Mouse (Mus musculus) ovary, postnatal 14 days (tissue): ENCODE results near the gene Pola2.

Experiments used
- DNase-seq: peaks from one replicate; pipeline ENCODE4 v3.0.0; 2022; ENCODE audit warnings: low spot score

Gene Pola2

DNA sequence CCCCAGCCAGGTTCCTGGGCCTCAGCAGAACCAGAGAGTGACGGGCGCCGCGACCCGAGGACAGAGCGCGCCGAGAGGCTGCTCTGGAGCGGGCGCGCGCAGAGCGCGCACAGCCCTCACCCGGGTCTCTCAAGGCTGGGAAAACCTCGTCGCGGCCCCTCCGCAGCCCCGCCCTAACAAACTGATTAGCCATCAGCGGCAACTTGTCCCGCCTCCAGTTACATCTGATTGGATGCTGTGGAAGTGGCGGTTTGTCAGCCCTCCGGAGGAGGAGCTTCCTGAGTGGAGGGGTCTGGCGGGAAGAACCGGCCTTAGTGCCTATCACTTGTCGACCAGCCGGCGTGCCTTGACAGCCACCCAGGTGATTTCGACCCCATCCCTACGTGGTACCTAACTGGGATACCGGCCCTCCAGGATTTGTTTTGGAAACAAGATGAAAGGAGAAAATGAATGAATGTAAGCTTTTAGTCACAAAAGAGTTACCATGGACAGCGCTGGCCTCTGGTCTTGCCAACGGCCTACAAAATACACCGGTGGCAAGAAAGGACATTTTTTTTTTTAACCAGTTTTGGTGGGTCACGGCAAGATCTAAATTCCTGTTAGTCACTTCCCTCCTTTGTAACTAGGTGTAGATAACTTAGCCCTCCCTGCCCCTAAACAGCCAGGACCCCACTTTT, 69.9 kb downstream of the Pola2 start, which contains the start of gene Tigd3:
Gene Tigd3, minus strand, starts transcription at position 148 of the 677 bp plus-strand sequence.
- DNase-seq, result peak; percentile 86

DNA sequence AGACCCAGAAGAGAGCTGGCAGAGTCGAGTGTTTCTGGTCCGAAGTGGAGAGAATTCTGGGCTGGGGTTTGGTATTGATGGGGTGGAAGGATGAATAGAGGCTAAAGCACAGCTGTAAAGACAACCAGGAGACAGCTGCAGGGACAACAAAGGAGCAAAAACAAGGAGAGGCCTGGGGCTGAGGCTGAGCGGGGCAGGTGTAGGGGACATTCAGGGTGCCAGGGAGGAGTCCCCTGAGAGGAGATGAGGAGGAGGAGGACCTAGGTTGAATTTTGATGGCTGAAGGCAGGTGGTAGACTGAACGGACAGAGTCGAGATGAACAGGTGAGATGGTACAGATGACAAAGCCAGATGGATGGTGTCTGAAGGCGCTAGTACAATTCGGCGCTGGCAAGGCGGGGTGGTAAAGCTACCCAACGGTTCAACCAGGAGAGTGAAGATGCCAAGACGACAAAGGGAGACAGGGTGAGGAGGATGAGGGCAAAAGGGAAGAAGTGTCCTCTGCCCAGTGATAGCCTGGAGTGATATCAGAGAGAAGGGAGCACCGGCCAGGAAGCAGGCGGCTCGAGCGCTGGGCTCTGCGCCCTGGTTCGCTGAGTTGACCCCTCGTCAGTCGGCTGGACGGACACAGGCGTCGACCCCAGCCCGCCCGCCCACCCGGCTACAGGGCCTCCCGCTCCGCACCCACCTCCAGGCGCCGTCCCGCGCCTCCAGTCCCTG, 70.6 kb downstream of the Pola2 start:
- no peak for DNase-seq

DNA sequence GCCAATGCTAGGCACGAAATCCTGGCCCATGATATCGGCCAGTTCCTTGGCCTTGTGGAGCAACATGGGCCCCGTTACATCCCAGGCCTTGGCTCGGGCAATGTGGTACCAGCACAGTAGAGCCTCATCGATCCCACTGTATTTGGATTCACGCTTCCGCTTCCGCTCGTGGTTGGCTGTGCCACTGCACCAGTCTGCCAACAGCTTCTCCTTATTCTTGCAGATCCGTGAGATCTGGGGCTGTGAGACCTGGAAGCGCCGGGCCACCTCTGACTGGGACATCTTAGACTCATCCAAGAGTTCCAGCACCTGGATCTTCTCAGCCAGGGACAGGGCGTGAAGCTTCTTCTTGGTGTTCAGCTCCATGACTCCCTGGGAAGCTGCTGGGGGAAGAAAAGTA, 71.3 kb downstream of the Pola2 start:
- no peak for DNase-seq

DNA sequence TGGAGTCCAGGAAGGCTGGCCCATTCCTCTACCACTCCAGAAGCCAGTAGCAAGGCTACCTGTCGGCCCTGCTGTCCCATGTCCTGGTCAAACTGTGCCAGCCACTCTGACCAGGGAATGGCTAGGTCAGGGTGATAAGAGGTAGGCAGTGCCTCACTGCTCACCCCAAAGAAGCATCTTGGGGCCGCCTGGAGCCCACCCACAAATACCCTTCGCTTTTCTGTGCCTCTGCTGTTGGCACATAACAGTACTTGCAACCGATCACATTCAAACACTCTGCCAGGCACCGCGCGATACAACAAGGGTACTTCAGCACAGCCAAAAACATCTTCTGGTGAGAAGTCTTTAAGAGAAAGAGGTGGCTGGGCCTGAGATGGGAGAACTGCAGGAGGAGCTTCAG, 71.7 kb downstream of the Pola2 start:
- no peak for DNase-seq

DNA sequence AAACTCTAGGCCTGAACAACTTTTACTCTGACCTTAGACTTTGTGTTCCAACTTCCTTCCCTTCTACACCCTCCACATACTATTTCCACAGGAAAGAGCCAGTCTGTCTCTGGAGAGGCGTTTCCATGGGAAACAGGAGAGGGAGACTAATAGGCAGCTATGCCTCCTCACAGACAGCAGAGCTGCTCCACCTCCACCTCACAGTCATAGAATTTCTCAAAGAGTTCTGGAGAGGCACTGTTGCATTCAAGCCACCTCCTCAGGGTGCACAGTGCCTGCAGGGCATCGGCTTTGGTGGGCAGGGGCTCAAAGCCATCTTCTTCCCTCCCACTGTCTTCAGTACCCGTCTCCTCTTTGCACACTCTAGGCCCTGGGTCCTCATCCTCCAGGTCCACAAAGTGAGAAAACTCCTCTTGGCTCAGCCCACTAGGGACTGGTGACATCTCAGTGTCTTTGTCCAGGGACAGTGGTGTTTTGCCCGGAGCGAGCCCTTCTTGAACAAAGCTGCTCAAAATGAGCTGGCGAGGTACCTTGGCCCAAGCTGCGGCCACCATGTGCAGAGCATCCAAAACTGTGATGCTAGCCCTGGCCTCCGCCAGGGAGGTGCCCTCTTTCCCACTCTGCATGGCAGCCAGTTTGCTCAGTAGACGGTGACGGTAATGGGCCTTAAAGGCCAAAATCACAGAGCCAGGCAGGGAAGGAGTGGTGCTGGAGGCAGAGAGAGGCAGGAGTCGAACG, 72.3 kb downstream of the Pola2 start:
- no peak for DNase-seq
